In the genomic region with DNA sequence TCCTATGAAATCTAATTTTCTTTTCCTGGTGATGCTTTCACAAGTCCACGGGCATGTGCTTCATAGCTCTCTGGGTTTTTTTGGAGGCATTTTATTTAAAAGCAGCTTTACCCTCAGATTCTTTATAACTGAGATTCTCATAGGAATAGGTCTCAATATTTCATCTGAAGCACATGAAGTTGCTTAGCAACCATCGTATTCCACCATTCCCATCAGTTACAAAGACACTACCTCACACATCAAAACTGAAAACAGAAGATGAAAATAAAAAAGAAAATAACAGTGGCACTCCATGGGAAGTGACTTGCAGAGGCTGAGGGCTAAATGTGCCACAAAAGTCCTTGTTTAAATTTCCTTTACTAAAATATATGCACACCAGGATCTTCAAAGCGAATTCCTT, we compare ENCODE assay signal across 26 mouse cellular contexts.
DNase-seq lines count a peak whose midpoint lies in the region; ATAC-seq and TF ChIP-seq lines count a peak whose summit lies in the region.
"Had no signal": no experiment of that assay in that cellular context is flagged by ENCODE, and none has a peak within 500 bp of the region (broad histone marks: within the 10 kb centered on the region; RNA-seq: fewer than 3 reads in every experiment).

No protein-coding gene starts in this region.

- no peaks in the 10 kb centered on the region for H3K9me3 ChIP-seq in forebrain, postnatal 0 days (ENCODE audit: low read length)
- H3K9me3 ChIP-seq in forebrain, embryonic 12.5 days, result no peaks in the 10 kb centered on the region
- no peaks in the 10 kb centered on the region for H3K9me3 ChIP-seq in midbrain, embryonic 15.5 days
- no peaks in the 10 kb centered on the region for H3K9me3 ChIP-seq in midbrain, embryonic 13.5 days
- H3K9me3 ChIP-seq: embryonic facial prominence, embryonic 12.5 days; embryonic facial prominence, embryonic 15.5 days; forebrain, embryonic 13.5 days; G1E; heart, embryonic 12.5 days; heart, embryonic 15.5 days; hindbrain, embryonic 10.5 days had no signal

- TF ChIP-seq POLR2A in brain, embryonic 14.5 days (IDR thresholded peaks at IDR 0.05; ENCODE audit: borderline replicate concordance, extremely low read depth, insufficient read depth, insufficient read length, poor library complexity, severe bottlenecking), result no peak

- H3K27me3 ChIP-seq in forebrain, postnatal 0 days (ENCODE audit: insufficient read depth, low read length), result no peaks in the 10 kb centered on the region
- no peaks in the 10 kb centered on the region for H3K27me3 ChIP-seq in forebrain, embryonic 12.5 days
- H3K27me3 ChIP-seq in midbrain, embryonic 15.5 days (replicated peaks), result no peaks in the 10 kb centered on the region
- H3K27me3 ChIP-seq in midbrain, embryonic 13.5 days, result no peaks in the 10 kb centered on the region
- H3K27me3 ChIP-seq: CH12.LX; embryonic facial prominence, embryonic 12.5 days; embryonic facial prominence, embryonic 15.5 days; forebrain, embryonic 13.5 days; heart, embryonic 12.5 days; heart, embryonic 15.5 days; Patski had no signal

- no peak overlapping the region for H3K27ac ChIP-seq in forebrain, postnatal 0 days (ENCODE audit: low read depth, low read length)
- no peak overlapping the region for H3K27ac ChIP-seq in forebrain, embryonic 12.5 days
- peak overlapping the region; percentile 58; the same call in 1 of the 2 replicates for H3K27ac ChIP-seq in midbrain, embryonic 15.5 days
- no peak overlapping the region for H3K27ac ChIP-seq in midbrain, embryonic 13.5 days
- H3K27ac ChIP-seq: embryonic facial prominence, embryonic 12.5 days; embryonic facial prominence, embryonic 15.5 days; forebrain, embryonic 13.5 days; heart, embryonic 15.5 days; hindbrain, embryonic 10.5 days; hindbrain, embryonic 14.5 days had no signal

- ATAC-seq in forebrain, postnatal 0 days, result 0 out of 2 replicates have a peak, but pooled peaks have one; percentile 25
- ATAC-seq in forebrain, embryonic 12.5 days (ENCODE audit: low FRiP score), result no peak
- ATAC-seq in midbrain, embryonic 15.5 days (replicated peaks), result peak; percentile 72
- ATAC-seq in midbrain, embryonic 13.5 days, result no peak
- ATAC-seq: forebrain, embryonic 13.5 days; intestine, postnatal 0 days; Patski had no signal

- no peak overlapping the region for H3K4me3 ChIP-seq in forebrain, postnatal 0 days (ENCODE audit: low read depth, low read length)
- H3K4me3 ChIP-seq in forebrain, embryonic 12.5 days (replicated peaks), result no peak overlapping the region
- no peak overlapping the region for H3K4me3 ChIP-seq in midbrain, embryonic 15.5 days
- no peak overlapping the region for H3K4me3 ChIP-seq in midbrain, embryonic 13.5 days (replicated peaks)
- H3K4me3 ChIP-seq: embryonic facial prominence, embryonic 12.5 days; embryonic facial prominence, embryonic 15.5 days; forebrain, embryonic 13.5 days; heart, embryonic 12.5 days; heart, embryonic 15.5 days; hindbrain, embryonic 10.5 days had no signal

- peak; percentile 7 for DNase-seq in forebrain, postnatal 0 days
- peak; percentile 70 for DNase-seq in brain, embryonic 14.5 days (ENCODE audit: low read depth)
- DNase-seq in right cerebral cortex, postnatal 10 days (ENCODE audit: low spot score in 2 of 2), result no peak
- DNase-seq: adrenal gland, postnatal 14 days; B cell, adult 2 months; cerebellum, adult 18-20 months; cerebellum, adult 9-10 months; cerebellum, postnatal 14 days; gastrocnemius, postnatal 25 days; heart, adult 18-20 months; heart, postnatal 10 days; heart, postnatal 36 days had no signal

- H3K36me3 ChIP-seq in forebrain, postnatal 0 days (ENCODE audit: insufficient read depth), result no peaks in the 10 kb centered on the region
- H3K36me3 ChIP-seq in forebrain, embryonic 12.5 days (replicated peaks), result no peaks in the 10 kb centered on the region
- H3K36me3 ChIP-seq in midbrain, embryonic 15.5 days (replicated peaks), result no peaks in the 10 kb centered on the region
- no peaks in the 10 kb centered on the region for H3K36me3 ChIP-seq in midbrain, embryonic 13.5 days
- H3K36me3 ChIP-seq: embryonic facial prominence, embryonic 12.5 days; embryonic facial prominence, embryonic 15.5 days; G1E; heart, embryonic 12.5 days; heart, embryonic 15.5 days; hindbrain, embryonic 10.5 days had no signal

- H3K9ac ChIP-seq in forebrain, postnatal 0 days, result no peak overlapping the region
- H3K9ac ChIP-seq in forebrain, embryonic 12.5 days, result no peak overlapping the region
- no peak overlapping the region for H3K9ac ChIP-seq in midbrain, embryonic 15.5 days
- H3K9ac ChIP-seq in midbrain, embryonic 13.5 days (replicated peaks), result no peak overlapping the region
- H3K9ac ChIP-seq: embryonic facial prominence, embryonic 12.5 days; embryonic facial prominence, embryonic 15.5 days; forebrain, embryonic 13.5 days; heart, embryonic 12.5 days; heart, embryonic 15.5 days; hindbrain, embryonic 14.5 days had no signal

- no peaks in the 10 kb centered on the region for H3K4me1 ChIP-seq in forebrain, postnatal 0 days (ENCODE audit: insufficient read depth)
- no peaks in the 10 kb centered on the region for H3K4me1 ChIP-seq in forebrain, embryonic 12.5 days
- no peaks in the 10 kb centered on the region for H3K4me1 ChIP-seq in midbrain, embryonic 15.5 days
- no peaks in the 10 kb centered on the region for H3K4me1 ChIP-seq in midbrain, embryonic 13.5 days (replicated peaks)
- H3K4me1 ChIP-seq: embryonic facial prominence, embryonic 12.5 days; embryonic facial prominence, embryonic 15.5 days; forebrain, embryonic 13.5 days; heart, embryonic 12.5 days; heart, embryonic 15.5 days; hindbrain, embryonic 10.5 days had no signal

- no peak for TF ChIP-seq CTCF in forebrain, postnatal 0 days (IDR thresholded peaks at IDR 0.05; ENCODE audit: low read depth)
- TF ChIP-seq CTCF in brain, embryonic 14.5 days (IDR thresholded peaks at IDR 0.05; ENCODE audit: borderline replicate concordance, extremely low read depth, insufficient read depth, insufficient read length), result no peak

- H3K4me2 ChIP-seq in forebrain, postnatal 0 days (ENCODE audit: low read depth), result no peak overlapping the region
- no peak overlapping the region for H3K4me2 ChIP-seq in forebrain, embryonic 12.5 days
- no peak overlapping the region for H3K4me2 ChIP-seq in midbrain, embryonic 15.5 days
- no peak overlapping the region for H3K4me2 ChIP-seq in midbrain, embryonic 13.5 days (replicated peaks)
- H3K4me2 ChIP-seq: embryonic facial prominence, embryonic 12.5 days; embryonic facial prominence, embryonic 15.5 days; forebrain, embryonic 13.5 days; heart, embryonic 12.5 days; heart, embryonic 15.5 days; hindbrain, embryonic 14.5 days had no signal

- WGBS in forebrain, postnatal 0 days, result 71% methylated on average over 3 of the region's 3 CpGs
- 83% methylated on average over 3 of the region's 3 CpGs for WGBS in forebrain, embryonic 12.5 days
- 58% methylated on average over 3 of the region's 3 CpGs for WGBS in midbrain, embryonic 15.5 days
- WGBS in midbrain, embryonic 13.5 days, result 73% methylated on average over 3 of the region's 3 CpGs

Comparison
In these comparisons a context has a peak if more than half of its experiments do, and no peak if none do; other contexts are left out.
1. ATAC-seq: peak in forebrain, postnatal 0 days (single experiment) and midbrain, embryonic 15.5 days (single experiment); none in forebrain, embryonic 12.5 days (single experiment) and midbrain, embryonic 13.5 days (single experiment).
2. DNase-seq: peak in forebrain, postnatal 0 days (single experiment) and brain, embryonic 14.5 days (single experiment); none in right cerebral cortex, postnatal 10 days (0 of 2).